Comparison of ENCODE assay signal across 13 mouse cellular contexts in genomic region chr2:13368517-13368916, GRCm38 (mm10).
"Had no signal": no experiment of that assay in that cellular context is flagged by ENCODE, and none has a peak within 500 bp of the region (broad histone marks: within the 10 kb centered on the region; RNA-seq: fewer than 3 reads in every experiment).

No protein-coding gene starts in this region.

- ATAC-seq: intestine, embryonic 16.5 days had no signal

- H3K27ac ChIP-seq: kidney, embryonic 15.5 days; limb, embryonic 13.5 days; liver, embryonic 14.5 days; neural tube, embryonic 13.5 days had no signal

- H3K9ac ChIP-seq: kidney, embryonic 15.5 days; limb, embryonic 13.5 days; liver, embryonic 14.5 days; lung, embryonic 14.5 days; neural tube, embryonic 13.5 days had no signal

- H3K27me3 ChIP-seq: kidney, embryonic 15.5 days; limb, embryonic 13.5 days; neural tube, embryonic 13.5 days had no signal

- DNase-seq: kidney, adult 2 months; kidney, postnatal 14 days; left cerebral cortex, postnatal 4 days; lung, embryonic 14.5 days; lung, postnatal 4 days; right cerebral cortex, postnatal 14 days; thymus, postnatal 36 days had no signal

- H3K36me3 ChIP-seq: kidney, embryonic 15.5 days; limb, embryonic 13.5 days; neural tube, embryonic 13.5 days had no signal

- H3K4me3 ChIP-seq: kidney, embryonic 15.5 days; limb, embryonic 13.5 days; neural tube, embryonic 13.5 days had no signal

- H3K9me3 ChIP-seq: kidney, embryonic 15.5 days; limb, embryonic 13.5 days; neural tube, embryonic 13.5 days had no signal

- H3K4me2 ChIP-seq: kidney, embryonic 15.5 days; limb, embryonic 13.5 days; lung, embryonic 14.5 days; midbrain, embryonic 11.5 days; neural tube, embryonic 13.5 days had no signal
